ENCODE assay signal across 11 mouse cellular contexts in the genomic region with DNA sequence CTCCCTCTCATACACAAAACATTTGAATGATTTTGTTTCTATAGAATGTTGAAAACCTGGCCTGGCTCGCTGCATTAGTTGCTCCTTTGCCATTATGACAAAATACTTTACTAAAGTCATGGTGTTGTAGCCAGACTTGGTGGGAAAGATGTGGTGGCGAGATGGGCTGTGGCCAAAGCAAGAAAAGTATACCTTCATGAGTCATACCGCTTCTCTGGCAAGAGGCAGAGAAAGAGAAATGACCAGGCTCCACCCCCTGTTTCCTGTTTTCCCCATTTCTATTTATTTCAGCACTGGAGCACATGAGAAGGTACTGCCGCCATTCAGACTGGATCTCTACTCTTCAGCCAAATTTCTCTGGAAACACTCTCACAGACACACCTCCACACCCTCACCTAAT. TPM values are rescaled to one million over a fixed set of nuclear protein-coding genes. Genes with fewer than 3 reads are reported as not detected.
"Had no signal": no experiment of that assay in that cellular context is flagged by ENCODE, and none has a peak within 500 bp of the region (broad histone marks: within the 10 kb centered on the region; RNA-seq: fewer than 3 reads in every experiment).

No protein-coding gene starts in this region.

- H3K9ac ChIP-seq: limb, embryonic 15.5 days; liver, embryonic 12.5 days; lung, embryonic 15.5 days; stomach, embryonic 15.5 days had no signal

- H3K4me2 ChIP-seq: limb, embryonic 15.5 days; liver, embryonic 12.5 days; lung, embryonic 15.5 days; midbrain, embryonic 11.5 days; stomach, embryonic 15.5 days had no signal

- H3K36me3 ChIP-seq: limb, embryonic 15.5 days; liver, embryonic 12.5 days; lung, embryonic 15.5 days; stomach, embryonic 15.5 days had no signal

- H3K27ac ChIP-seq: limb, embryonic 15.5 days; liver, embryonic 12.5 days; lung, embryonic 15.5 days; stomach, embryonic 15.5 days had no signal

- H3K9me3 ChIP-seq: limb, embryonic 15.5 days; liver, embryonic 12.5 days; lung, embryonic 15.5 days; stomach, embryonic 15.5 days had no signal

- H3K4me3 ChIP-seq: limb, embryonic 15.5 days; liver, embryonic 12.5 days; lung, embryonic 15.5 days; stomach, embryonic 15.5 days had no signal

- DNase-seq: kidney, adult 11 months; kidney, adult 9 months; right cerebral cortex, postnatal 14 days; thymus, adult 2 months; thymus, postnatal 25 days had no signal

- H3K4me1 ChIP-seq: limb, embryonic 15.5 days; liver, embryonic 12.5 days; stomach, embryonic 15.5 days had no signal

- H3K27me3 ChIP-seq: limb, embryonic 15.5 days; liver, embryonic 12.5 days; lung, embryonic 15.5 days; stomach, embryonic 15.5 days had no signal

- ATAC-seq: liver, embryonic 12.5 days; midbrain, embryonic 16.5 days had no signal

RNA-seq across cellular contexts. Expression of a gene that starts 35.0 kb away (rescaled TPM):
- polyA plus RNA-seq: liver, embryonic 12.5 days had no signal
